Mouse (Mus musculus) MEL (cell line): ENCODE measurements around the gene Gm11172. TPM values are rescaled to one million over a fixed set of nuclear protein-coding genes. Genes with fewer than 3 reads are reported as not detected.

Source experiments
- DNase-seq: peaks from one replicate; pipeline ENCODE4 v3.0.0; 2011; ENCODE audit warnings: low read depth, low spot score
- H3K27ac ChIP-seq: 2 replicates; pipeline ENCODE4 v1.5.1; 2012; ENCODE audit warnings: low read depth, mild to moderate bottlenecking, control low read depth, low read length, moderate library complexity; ENCODE audit not compliant: control insufficient read depth
- H3K27me3 ChIP-seq, 2 experiments: fragments of 150-350 bp in 1 of 2; sonication (generic) in 1 of 2; 2 replicates each; pipeline ENCODE4 v1.6.1; 2012; ENCODE audit warnings: low read length in 2 of 2, mild to moderate bottlenecking in 2 of 2, improper control_type of control experiment in 1 of 2, moderate library complexity in 1 of 2; ENCODE audit not compliant: insufficient read depth in 2 of 2, control insufficient read depth in 1 of 2
- H3K36me3 ChIP-seq, 2 experiments: 2 replicates each; pipeline ENCODE4 v1.6.1; 2012 to 2014; ENCODE audit warnings: low read length in 2 of 2, improper control_type of control experiment in 1 of 2, inconsistent platforms in 1 of 2, mild to moderate bottlenecking in 1 of 2; ENCODE audit not compliant: insufficient read depth in 2 of 2, control insufficient read depth in 1 of 2
- H3K4me1 ChIP-seq, 2 experiments: fragments of 150-350 bp in 1 of 2; sonication (generic) in 1 of 2; 2 replicates each; pipeline ENCODE4 v1.6.1; 2012; ENCODE audit warnings: low read length in 2 of 2, improper control_type of control experiment in 1 of 2, mild to moderate bottlenecking in 1 of 2; ENCODE audit not compliant: insufficient read depth in 2 of 2, control insufficient read depth in 1 of 2
- H3K4me3 ChIP-seq, 2 experiments: fragments of 150-350 bp in 1 of 2; sonication (generic) in 1 of 2; 2 replicates each; pipeline ENCODE4 v1.5.1; 2012; ENCODE audit warnings: low read depth in 2 of 2, low read length in 2 of 2, mild to moderate bottlenecking in 2 of 2, moderate library complexity in 2 of 2, control low read depth in 1 of 2, improper control_type of control experiment in 1 of 2; ENCODE audit not compliant: control insufficient read depth in 1 of 2, insufficient read depth in 1 of 2
- H3K79me2 ChIP-seq: 2 replicates; pipeline ENCODE4 v1.6.1; 2012; ENCODE audit warnings: mild to moderate bottlenecking, low read length, moderate library complexity; ENCODE audit not compliant: control insufficient read depth, poor library complexity, insufficient read depth
- H3K9ac ChIP-seq: 2 replicates; pipeline ENCODE4 v1.6.1; 2012; ENCODE audit warnings: low read depth, mild to moderate bottlenecking, control low read depth, low read length, moderate library complexity; ENCODE audit not compliant: control insufficient read depth, poor library complexity, severe bottlenecking
- H3K9me3 ChIP-seq: fragments of 150-350 bp; sonication (generic); replicated peaks from 2 replicates; pipeline ENCODE4 v1.6.1; 2012; ENCODE audit warnings: mild to moderate bottlenecking, low read length, improper control_type of control experiment, moderate library complexity; ENCODE audit not compliant: insufficient read depth
- CHD1 ChIP-seq: IDR thresholded peaks from 2 replicates; pipeline ENCODE4 v1.6.1; 2012; ENCODE audit warnings: low read depth, mild to moderate bottlenecking, inconsistent platforms, low read length, improper control_type of control experiment
- CHD2 ChIP-seq: IDR thresholded peaks from 2 replicates; pipeline ENCODE4 v1.6.1; 2011; ENCODE audit warnings: low read length, improper control_type of control experiment
- CTCF ChIP-seq, 3 experiments: IDR thresholded peaks in 2 of 3; conservative IDR thresholded peaks in 1 of 3; 2 replicates each; pipeline ENCODE4 v1.5.1; 2011 to 2012; ENCODE audit warnings: low read length in 3 of 3, low read depth in 2 of 3, mild to moderate bottlenecking in 2 of 3, improper control_type of control experiment in 1 of 3, inconsistent platforms in 1 of 3, mixed read lengths in 1 of 3, moderate library complexity in 1 of 3; ENCODE audit not compliant: control insufficient read depth in 1 of 3, insufficient read depth in 1 of 3, poor library complexity in 1 of 3, severe bottlenecking in 1 of 3
- E2F4 ChIP-seq: IDR thresholded peaks from 2 replicates; pipeline ENCODE4 v1.6.1; 2011; ENCODE audit warnings: low read depth, low read length, improper control_type of control experiment, borderline replicate concordance
- ELF1 ChIP-seq: IDR thresholded peaks from 2 replicates; pipeline ENCODE4 v1.6.1; 2014; ENCODE audit warnings: low read depth, mild to moderate bottlenecking, inconsistent platforms, low read length, improper control_type of control experiment, moderate library complexity
- MXI1 ChIP-seq: IDR thresholded peaks from 2 replicates; pipeline ENCODE4 v1.6.1; 2011; ENCODE audit warnings: mild to moderate bottlenecking, low read depth, low read length, improper control_type of control experiment
- MYB ChIP-seq: IDR thresholded peaks from 2 replicates; pipeline ENCODE4 v1.6.1; 2011; ENCODE audit warnings: mild to moderate bottlenecking, low read depth, low read length, improper control_type of control experiment
- MYC ChIP-seq: IDR thresholded peaks from 2 replicates; pipeline ENCODE4 v1.6.1; 2011; ENCODE audit warnings: low read depth, mild to moderate bottlenecking, low read length, improper control_type of control experiment, moderate library complexity
- NELFE ChIP-seq: IDR thresholded peaks from 2 replicates; pipeline ENCODE4 v1.6.1; 2011; ENCODE audit warnings: low read depth, low read length, improper control_type of control experiment
- POLR2AphosphoS2 ChIP-seq: IDR thresholded peaks from 2 replicates; pipeline ENCODE4 v1.6.1; 2011; ENCODE audit warnings: low read length, improper control_type of control experiment
- POLR2AphosphoS5 ChIP-seq: IDR thresholded peaks from 2 replicates; pipeline ENCODE4 v1.6.1; 2012; ENCODE audit warnings: low read depth, borderline replicate concordance, mild to moderate bottlenecking, inconsistent platforms, low read length, moderate library complexity, mixed read lengths
- RAD21 ChIP-seq: IDR thresholded peaks from 2 replicates; pipeline ENCODE4 v1.6.1; 2011; ENCODE audit warnings: mild to moderate bottlenecking, low read depth, low read length, improper control_type of control experiment
- SIN3A ChIP-seq: IDR thresholded peaks from 2 replicates; pipeline ENCODE4 v1.6.1; 2012; ENCODE audit warnings: low read length, improper control_type of control experiment, inconsistent platforms
- SMC3 ChIP-seq: IDR thresholded peaks from 2 replicates; pipeline ENCODE4 v1.6.1; 2011; ENCODE audit warnings: low read depth, low read length, improper control_type of control experiment
- TBP ChIP-seq: IDR thresholded peaks from 2 replicates; pipeline ENCODE4 v1.8.0; 2011; ENCODE audit warnings: low read depth, low read length, improper control_type of control experiment
- UBTF ChIP-seq: IDR thresholded peaks from 2 replicates; pipeline ENCODE4 v1.6.1; 2012; ENCODE audit warnings: low read depth, mild to moderate bottlenecking, inconsistent platforms, low read length, improper control_type of control experiment, moderate library complexity, borderline replicate concordance; ENCODE audit not compliant: insufficient read depth
- USF1 ChIP-seq: IDR thresholded peaks from 2 replicates; pipeline ENCODE4 v1.6.1; 2014; ENCODE audit warnings: low read depth, mild to moderate bottlenecking, inconsistent platforms, low read length, improper control_type of control experiment, moderate library complexity
- ZC3H11A ChIP-seq: IDR thresholded peaks from 2 replicates; pipeline ENCODE4 v1.6.1; 2012; ENCODE audit warnings: low read depth, mild to moderate bottlenecking, inconsistent platforms, low read length, improper control_type of control experiment
- ZKSCAN1 ChIP-seq: IDR thresholded peaks from 2 replicates; pipeline ENCODE4 v1.6.1; 2012; ENCODE audit warnings: low read depth, mild to moderate bottlenecking, inconsistent platforms, low read length, improper control_type of control experiment, moderate library complexity
- ZMIZ1 ChIP-seq: IDR thresholded peaks from 2 replicates; pipeline ENCODE4 v1.6.1; 2012; ENCODE audit warnings: low read depth, mild to moderate bottlenecking, inconsistent platforms, low read length, improper control_type of control experiment, moderate library complexity
- polyA plus RNA-seq, 2 experiments: library from polyadenylated mRNA; stranded (reverse) in 1 of 2; unstranded in 1 of 2; fragments of >175 nt in 1 of 2; fragments of >200 nt in 1 of 2; gene quantifications; 2 replicates each; pipeline versions ENCODE4 v1.2.1 to v1.2.4; 2012; ENCODE audit warnings: low replicate concordance in 2 of 2, low read depth in 1 of 2; ENCODE audit not compliant: insufficient read length in 2 of 2, insufficient read depth in 1 of 2, missing spikeins in 1 of 2
- total RNA-seq: library from RNA; depleted of rRNA; stranded (reverse); fragments of 300-350 nt; gene quantifications from 2 replicates; pipeline ENCODE4 v1.2.3, GENCODE M21; 2012

The Gm11172 gene
- total and polyA plus RNA-seq, 3 experiments, result not detected

DNA sequence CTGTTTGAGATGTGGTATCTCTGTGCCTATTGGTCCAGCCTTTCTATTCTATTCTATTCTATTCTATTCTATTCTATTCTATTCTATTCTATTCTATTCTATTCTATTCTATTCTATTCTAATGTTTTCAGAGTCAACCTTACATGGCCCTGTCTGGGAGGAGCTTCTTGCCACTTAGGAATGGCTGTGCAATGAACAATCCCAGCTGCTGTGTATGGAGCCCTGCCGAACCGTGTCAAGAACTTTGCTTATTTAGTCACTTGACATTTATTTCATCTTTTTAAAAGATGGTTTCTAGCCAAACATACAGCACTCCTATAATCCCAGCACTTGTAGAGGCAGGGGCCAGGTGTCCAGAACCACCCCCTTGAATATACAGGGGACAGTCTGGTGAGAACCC, 48.4 kb upstream of the Gm11172 start:
- TF ChIP-seq POLR2AphosphoS2 (no peak), ZMIZ1 (no peak), E2F4 (no peak), SIN3A (no peak), CHD2 (no peak), MYC (no peak), MXI1 (no peak), TBP (no peak)
- TF ChIP-seq, all 39 proteins: peak for 0
- H3K27ac ChIP-seq, result no peak overlapping the region
- H3K79me2 ChIP-seq, result no peaks in the 10 kb centered on the region
- no peaks in the 10 kb centered on the region; a peak in 1 of 4 replicates for H3K36me3 ChIP-seq
- no peaks in the 10 kb centered on the region for H3K9me3 ChIP-seq
- H3K9ac ChIP-seq, result no peak overlapping the region
- no peak for DNase-seq
- peaks cover 0 to 4% of the 10 kb centered on the region in 2 experiments; a peak in 1 of 4 replicates for H3K4me1 ChIP-seq
- no peaks in the 10 kb centered on the region; a peak in 1 of 4 replicates for H3K27me3 ChIP-seq
- H3K4me3 ChIP-seq, result no peak overlapping the region

DNA sequence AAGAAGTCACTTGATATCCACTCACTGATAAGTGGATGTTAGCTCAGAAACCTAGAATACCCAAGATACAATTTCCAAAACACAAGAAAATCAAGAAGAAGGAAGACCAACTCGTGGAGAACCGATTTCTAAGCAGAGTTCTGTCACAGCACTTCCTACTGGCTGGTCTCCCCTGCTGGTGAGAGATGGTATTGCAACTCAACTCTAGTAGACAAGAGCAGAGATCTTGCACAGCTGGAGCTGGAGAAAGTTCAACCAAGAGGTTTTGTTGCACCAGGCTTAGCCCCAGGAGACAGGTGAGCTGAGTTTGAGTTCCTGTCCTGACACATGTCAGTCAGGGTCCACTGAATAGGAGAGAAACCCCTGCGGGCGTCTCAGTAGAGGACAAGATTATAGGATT, 45.6 kb upstream of the Gm11172 start:
- Histone ChIP-seq H3K36me3 (no peaks in the 10 kb centered on the region; a peak in 1 of 4 replicates), H3K4me1 (no peaks in the 10 kb centered on the region), H3K9ac (no peak overlapping the region), H3K79me2 (no peaks in the 10 kb centered on the region), H3K27ac (no peak overlapping the region), H3K27me3 (no peaks in the 10 kb centered on the region; a peak in 1 of 4 replicates), H3K9me3 (no peaks in the 10 kb centered on the region), H3K4me3 (no peak overlapping the region)
- TF ChIP-seq MYB (no peak), UBTF (no peak), CTCF (IDR thresholded peaks at IDR 0.05 in 2 of 3, conservative IDR thresholded peaks at IDR 0.05 in 1 of 3; ENCODE audit: control insufficient read depth in 1 of 3, insufficient read depth in 1 of 3, low read depth in 2 of 3, low read length in 3 of 3, poor library complexity in 1 of 3, severe bottlenecking in 1 of 3) (peak; percentile 69 to 92 (median 73)), E2F4 (no peak), NELFE (no peak), CHD1 (no peak), ZC3H11A (peak; percentile 31; the same call in 1 of the 2 replicates), ZKSCAN1 (no peak), SMC3 (peak; percentile 67), RAD21 (peak; percentile 56), MXI1 (no peak), SIN3A (no peak), ELF1 (peak; percentile 46; the same call in 1 of the 2 replicates), CHD2 (no peak), POLR2AphosphoS5 (no peak), USF1 (no peak)
- DNase-seq, result peak; percentile 86
